Mouse (Mus musculus): ENCODE data around the gene Slc25a13.
A peak's percentile ranks its signal among the peaks of the same experiment; 100 is the strongest.

Slc25a13 gene

DNA sequence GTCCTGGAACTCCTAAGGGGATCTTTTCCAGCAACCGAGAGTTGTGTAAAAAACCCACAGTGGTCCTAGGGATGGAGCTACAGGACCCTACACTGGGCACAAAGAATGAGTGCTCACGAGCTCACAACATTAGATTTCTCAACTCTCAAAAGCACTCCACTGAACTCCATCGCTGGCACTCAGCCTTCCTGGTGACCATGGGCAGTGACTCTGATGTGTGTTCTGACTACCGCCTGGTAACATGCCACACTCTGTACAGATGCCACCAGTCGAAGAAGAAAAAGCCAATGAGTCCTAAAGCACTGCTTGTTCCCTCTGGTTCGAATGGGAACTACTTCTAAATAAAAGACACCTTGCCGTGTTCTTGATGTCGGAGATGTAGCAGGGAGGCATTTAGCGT, 111.4 kb downstream of the Slc25a13 start:
- DNase-seq: no peak

DNA sequence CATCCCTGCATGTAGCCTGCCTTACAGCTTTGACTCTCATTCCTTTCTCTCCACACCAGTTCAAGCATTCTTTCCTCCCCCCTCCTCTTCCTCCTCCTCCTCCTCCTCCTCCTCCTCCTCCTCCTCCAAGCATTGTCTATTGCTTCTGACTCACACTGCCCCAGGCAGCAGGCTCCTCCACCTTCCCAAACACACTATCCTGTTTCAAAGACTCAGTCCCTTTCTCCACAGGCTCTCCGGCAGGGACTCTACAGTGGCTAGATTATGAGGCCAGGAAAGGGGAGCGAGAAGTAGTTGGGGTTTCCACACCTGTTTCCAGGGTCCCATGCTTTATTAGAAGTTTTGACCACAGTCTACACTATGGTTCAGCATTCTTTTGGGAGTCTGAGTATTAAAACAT, 113.5 kb downstream of the Slc25a13 start:
- DNase-seq: no peak

DNA sequence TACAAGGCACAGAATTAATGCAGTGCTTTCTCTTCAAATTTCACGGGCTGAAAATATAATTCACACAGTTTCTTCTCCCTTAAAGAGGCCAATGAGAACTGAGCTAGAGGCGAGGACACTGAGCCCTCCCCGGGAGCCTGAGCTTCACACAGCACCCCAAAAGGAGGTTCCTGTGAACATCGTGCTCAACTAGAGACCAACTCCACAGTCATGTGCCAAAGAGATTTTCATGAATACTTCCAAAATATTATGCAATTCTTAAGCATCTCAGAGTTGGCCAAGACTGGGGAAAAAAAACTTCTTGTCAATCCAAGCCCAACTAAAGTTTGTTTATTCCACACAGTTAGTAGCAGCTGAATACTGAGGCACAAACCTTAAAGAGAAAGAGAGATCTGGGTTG, 115.4 kb downstream of the Slc25a13 start:
- no peak for DNase-seq

DNA sequence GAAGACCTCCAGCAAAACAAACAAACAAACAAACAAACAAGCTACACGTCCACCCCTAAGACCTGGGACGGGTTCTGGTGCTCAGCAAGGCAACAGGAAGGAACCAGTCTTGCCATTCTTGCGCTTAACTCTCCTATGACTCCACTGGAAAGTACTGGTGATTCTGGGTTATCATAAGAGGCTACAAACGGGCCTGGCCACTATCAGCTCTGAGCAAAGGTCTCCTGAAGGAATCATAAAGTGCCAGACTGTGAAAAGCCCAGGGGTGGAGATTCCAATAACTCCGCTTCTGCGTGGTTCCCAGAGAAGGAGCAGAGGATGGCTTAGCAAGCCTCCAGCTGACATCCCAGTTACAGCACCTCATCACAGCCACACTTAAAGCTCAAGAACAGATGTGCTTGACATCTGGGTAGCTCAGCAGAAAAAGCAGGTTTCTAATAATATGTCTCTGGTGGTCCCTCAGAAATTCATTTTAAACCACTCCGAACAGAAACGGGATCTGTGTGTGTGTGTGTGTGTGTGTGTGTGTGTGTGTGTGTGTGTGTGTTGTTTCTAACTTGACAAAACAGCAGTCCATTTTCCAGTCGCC, 116.0 kb downstream of the Slc25a13 start:
- no peak for DNase-seq

DNA sequence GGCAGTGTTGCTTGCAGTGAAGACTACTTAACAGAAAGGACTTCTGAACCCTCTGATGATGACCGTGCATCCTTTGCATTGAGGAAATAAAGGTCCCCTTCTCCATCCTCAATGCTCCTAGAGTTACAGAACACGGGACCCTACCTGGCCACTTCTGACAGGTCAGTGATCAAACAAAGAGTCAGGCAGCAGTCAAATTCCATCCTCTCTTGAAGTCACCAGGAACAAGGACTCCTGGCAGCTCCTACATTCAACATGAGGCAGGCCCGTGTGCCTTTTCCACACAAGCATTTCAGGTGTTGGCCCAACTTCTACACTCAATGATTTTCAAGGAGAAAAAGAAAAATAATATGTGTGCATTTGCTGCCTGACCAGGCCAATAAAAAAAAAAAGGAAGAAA, 123.0 kb downstream of the Slc25a13 start:
- no peak for DNase-seq

DNA sequence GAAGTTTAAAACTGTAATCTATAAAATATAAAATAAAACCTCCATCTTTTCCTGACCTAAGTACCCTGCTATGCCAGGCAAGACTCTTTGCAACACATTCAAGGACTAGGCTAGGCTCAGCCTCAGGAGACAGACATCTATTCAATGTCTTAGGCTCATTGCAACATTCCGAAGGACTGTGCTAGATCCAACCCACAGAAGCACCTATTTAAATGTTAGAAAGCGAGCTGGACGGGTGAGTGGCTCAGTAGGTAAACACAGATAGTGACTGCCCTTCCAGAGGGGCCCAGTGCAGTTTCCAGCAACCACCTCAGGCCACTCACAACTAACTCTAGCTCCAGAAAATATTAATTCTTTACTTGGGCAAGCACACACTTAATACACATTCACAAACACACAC, 123.5 kb downstream of the Slc25a13 start:
- no peak for DNase-seq

DNA sequence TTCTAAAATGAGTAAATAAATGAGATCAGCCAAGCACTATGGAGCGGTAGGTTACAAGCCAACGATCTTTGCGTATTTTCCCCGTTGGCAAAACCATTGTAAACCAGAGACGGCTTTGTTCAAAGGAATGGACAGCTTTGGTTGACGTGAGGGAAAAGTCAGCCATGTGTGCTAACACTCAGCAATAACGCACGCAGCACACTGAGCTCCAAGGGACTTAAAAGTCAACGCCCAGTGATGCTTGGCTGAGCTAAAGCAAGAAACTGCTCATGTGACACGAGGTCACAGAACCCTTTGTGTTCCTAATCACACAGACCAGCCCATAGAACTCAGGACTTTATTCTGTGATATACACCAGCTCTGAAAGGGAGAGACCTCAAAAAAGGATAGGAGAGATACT, 124.5 kb downstream of the Slc25a13 start:
- no peak for DNase-seq

DNA sequence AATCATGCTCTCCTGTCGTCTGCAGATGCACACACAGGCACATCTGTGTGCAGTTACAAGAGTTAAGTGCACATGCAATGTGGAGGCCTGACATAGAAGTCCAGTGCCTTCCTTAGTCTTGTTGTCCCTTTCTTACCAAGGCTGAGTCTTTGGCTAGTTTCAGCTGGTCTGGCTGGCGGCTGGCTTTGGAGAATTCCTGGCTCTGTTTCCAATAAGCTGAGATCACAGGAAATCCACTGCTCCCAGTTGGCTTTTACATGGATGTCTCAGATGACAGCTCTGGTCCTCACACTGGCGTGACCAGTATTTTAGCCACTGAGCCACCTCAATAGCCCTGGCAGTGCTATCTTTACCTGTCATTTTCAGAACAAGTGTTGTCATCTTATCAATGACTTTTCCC, 126.0 kb downstream of the Slc25a13 start:
- DNase-seq: no peak

DNA sequence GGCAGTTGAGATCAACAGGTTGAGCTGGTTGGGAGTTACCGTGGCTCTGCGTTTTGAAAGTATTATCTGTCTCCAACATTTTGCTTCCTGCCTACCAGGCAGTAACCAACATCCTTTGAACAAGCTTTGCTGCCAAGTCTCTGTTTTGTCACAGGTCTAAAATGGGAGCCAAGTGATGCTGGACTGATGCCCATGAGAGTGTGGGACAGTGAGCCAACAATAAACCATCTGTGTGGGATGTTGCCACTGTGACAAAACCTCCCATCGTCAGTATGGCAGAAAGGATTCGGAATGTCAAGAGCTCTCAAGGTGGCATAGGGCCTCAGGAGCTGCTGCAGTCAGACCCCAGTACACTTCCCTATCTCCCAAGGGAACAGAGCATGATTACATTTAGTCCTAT, 128.8 kb downstream of the Slc25a13 start:
- DNase-seq: no peak

DNA sequence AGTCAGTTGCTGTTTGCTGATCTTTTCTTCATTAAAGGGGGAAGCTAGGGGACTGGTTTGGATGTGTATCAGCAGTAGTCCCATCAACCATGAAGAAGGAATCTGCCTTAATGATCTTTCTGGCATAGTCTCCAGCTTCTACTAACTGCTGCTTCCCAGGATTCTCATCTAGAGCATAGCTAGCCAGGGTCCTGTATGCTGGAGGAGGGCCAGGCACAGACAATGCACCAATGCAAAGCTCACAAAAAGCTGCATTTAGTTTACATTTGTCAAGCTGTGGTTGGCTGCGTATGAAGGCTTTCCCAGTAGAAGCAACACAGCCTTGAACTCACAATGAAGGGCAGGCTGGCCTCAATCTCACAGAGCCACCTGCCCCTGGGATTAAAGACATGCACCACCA, 136.5 kb downstream of the Slc25a13 start:
- DNase-seq: no peak

DNA sequence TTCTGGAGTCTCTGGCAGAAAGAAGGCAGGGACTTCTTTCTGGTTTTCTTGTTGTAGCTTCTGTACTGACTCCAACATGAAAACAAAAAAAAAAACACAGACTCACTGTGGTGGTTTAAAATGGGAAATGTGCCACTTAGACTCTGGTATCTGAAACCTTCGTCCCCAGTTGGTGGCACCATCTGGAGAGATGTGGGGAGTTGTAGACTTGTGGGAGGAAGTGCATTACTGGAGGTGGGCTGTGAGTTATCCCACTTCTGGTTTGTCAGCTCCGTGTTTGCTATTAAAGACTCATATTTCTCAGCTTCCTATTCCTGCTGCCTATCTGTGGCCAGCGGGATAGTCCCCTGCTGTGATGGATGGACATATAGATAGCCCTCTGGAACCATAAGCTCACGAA, 139.7 kb downstream of the Slc25a13 start:
- no peak for DNase-seq

DNA sequence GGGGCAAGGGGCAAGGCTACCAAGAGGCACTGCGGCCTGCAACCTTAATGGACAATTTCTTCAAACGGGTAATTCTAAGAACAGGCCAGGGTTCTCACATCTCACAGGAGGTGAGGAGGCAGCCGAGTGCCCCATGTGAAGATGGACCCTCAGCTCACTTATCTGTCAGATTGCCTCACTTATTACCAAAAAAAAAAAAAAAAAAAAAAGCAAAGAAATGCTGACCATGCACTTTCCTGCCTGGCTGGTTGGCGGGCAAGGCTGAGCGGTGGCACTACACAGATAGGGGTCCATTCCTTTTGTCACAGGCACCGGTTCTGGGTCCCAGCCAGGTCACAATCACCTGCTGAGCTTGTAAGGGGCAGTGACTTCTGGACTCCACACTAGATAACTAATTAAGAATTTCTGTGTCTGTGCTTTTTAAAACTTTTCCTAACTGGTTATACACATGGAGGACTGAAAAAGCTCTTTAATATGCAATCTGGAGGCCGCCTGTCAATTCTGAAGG, 141.0 kb downstream of the Slc25a13 start:
- peak; percentile 21 to 60 for DNase-seq

DNA sequence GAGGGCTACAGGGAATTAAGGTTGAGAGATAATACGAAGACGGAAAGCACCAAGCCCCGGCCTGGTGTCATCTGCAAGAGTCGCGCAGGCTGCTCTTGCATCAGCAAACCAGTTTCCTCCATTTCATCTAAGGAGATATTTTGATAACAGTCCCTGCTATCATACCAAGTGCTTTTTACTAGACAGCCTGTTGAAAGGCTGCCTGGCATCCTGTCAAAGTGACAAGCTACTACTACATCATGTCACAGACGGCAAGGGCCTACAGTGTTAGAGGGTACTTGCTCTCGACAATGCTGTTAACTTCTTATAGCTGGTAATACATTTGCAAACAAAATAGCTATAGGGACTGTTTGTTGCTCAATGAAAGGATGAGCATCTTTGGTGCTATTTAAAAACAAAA, 145.9 kb downstream of the Slc25a13 start:
- no peak for DNase-seq

DNA sequence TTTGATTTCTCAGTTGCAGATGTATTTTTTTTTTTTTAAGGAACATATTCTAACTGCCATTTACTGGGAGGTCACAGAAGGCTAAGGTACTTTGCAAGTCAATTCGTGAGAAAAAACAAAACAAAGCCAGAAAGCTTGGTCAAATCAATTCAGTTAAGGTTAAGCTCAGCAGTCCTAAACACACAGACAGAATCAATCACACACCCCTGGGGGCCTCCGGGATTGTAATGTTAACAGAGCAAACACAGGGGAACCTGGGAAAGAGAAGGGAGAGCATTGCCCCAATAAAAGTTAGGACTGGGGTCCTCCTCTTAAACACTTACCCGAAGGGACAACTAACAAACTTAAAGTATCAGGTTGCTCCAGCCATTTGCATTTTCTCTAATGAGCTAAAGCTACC, 147.0 kb downstream of the Slc25a13 start:
- no peak for DNase-seq

DNA sequence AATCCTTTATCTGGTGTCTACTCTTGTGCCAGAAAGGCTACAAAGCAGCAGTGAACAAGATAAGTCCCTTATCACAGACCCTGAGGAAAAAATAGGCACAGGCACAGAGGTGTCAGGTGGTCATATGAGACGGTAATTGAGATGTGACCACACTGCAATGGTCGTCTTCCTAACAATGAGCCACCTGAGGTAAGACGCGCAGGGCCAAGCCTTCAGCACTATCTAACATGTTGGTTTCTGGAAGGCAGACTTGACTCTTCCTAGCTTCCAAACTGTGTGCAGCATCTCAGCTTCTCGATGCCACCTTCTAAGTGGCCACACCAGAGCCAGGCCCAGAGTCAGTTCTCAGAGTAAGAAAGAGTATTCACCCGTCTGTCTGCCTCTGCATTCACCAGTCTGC, 149.8 kb downstream of the Slc25a13 start:
- no peak for DNase-seq

DNA sequence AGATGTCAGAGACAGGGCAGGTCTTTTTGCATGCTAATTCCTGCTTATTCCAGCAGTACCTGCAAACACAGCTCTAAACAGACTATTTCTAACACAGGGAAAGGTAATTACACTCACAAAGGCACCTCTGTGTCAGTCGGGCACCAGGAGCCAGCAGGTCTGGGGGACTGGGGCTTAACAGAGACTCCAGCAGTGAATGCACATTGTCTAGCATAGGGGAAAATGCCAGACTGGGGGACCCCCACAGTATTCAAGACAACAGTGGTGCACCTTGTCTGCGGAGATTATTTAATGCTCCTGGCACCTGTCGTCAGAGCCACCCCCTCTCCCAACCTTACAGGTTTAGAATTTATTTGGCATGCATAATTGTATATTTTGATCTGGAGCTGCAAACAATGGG, 158.4 kb downstream of the Slc25a13 start:
- DNase-seq: no peak

DNA sequence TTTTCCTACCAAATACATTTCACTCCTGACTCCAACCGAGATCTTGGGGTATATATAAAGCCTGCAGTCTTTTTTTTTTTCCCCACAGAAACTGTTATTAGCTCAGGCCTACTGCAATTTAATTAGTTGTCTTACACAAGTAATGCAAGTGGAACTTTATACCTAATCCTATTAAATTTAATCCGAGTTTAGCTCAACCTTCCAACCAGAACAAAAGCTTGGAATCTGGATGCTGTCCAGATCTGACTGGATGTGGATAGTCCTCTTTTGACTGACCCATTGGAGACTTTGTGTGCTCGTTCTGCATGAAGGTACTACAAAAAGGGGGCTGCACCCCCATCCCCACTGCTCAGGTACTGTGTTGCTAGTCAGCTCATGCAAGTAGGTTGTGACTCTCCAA, 163.0 kb downstream of the Slc25a13 start:
- peak; percentile 23 to 26 for DNase-seq

DNA sequence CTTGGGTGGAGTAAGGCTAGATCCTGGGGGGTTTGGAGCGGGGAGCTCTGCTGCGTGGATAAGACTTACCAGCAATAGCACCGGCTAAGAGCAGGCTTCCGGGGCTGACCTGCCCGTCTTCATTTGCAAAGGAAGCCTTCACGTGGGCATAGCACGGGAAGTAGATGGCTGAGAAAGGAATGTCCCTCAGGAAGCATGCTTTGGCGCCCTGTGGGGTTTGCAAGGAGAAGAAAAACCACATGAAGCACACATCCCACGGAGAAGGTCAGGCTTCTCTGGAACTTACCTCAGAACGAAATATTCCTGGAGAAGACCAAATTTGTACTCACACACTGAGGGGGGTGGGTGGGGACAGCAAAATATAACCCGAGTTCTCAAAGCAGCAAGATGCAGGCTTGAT, 164.3 kb downstream of the Slc25a13 start:
- DNase-seq: no peak

DNA sequence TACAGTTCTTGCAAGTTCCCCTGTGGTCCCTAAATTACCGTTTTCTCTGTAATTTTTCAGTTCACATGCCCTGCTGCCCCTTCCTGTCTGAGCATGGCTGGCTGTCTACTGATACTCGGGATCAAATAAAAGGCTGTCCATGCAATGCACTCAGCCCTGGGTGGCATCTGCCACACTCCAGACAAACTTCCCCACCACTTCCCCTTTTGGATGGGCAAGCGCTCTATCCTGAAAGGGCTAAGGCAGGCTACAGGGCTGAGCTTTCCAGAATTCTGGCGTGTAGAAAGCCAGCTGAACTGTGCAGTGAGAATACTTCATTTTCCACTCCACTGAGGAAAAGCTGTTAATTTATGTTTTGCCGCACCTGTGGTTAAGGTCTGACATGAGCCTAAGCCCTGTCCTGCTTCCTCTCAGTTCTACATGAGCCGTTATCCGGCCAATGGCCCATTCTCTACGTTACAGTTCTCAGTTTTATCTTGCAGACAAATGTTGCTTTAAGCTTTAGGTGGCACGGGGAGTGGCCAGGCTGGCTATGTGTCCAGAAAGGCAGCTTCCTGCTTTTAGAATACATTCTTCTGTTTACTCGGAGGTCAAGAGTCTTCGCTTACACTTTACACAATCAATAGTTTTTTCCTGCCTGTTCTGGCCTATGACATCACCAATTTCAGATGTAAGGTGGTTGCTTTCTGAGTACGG, 170.1 kb downstream of the Slc25a13 start:
- no peak for DNase-seq

DNA sequence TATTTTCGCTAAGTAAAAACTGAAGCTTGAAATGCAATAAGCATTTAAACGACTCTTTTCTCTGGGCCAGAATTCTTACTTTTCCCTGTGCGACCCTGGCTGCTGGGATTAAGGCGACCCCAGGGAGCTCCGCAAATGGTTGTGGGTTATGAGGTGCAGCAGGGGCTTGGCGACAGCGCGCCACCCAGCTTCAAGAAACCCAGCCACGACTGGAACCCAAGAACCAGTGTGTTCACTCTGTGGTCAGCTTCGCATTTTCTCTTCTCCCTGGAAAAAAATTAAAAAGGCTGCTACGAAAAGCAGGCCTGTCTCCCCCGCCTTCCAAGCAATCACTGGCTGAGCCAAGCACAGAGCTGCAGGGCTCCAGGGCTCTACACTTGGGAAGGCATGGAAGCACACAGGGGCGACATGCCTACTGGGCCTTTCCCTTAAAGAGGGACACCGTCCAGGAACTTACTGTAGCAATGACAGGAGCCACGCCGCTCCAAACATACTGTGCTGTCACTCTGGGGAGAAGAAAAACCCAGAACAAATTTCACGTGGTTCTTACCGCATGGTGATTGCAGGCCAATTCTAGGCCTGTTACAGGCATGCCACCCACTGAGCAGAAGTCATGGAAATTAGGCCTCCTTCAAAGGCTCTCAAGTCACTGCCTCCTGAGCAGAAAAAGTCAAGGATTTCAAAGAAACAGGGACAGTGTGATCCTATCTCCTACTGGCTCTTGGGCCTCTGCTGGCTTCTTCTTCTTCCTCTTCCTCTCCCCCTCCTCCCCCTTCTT, 178.0 kb downstream of the Slc25a13 start:
- DNase-seq: no peak

DNA sequence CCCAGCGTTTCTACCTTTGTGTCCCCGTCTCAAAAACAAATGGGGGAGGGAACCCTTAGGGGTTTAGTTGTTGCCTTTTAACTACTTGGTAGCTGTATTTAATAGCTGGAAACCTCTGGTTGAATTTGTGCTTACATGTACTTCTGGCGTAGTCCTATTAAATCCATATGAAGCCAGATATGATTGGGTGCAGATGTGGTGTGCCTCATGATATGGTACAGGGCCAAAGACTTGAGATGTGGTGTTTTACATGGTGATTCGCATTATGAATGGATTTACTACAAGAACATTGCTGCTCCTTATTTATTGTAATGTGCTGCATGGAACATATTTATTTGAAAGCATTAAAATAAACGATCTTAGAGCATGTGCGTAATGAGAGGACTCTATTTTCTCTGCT, 189.3 kb downstream of the Slc25a13 start:
- DNase-seq: no peak

DNA sequence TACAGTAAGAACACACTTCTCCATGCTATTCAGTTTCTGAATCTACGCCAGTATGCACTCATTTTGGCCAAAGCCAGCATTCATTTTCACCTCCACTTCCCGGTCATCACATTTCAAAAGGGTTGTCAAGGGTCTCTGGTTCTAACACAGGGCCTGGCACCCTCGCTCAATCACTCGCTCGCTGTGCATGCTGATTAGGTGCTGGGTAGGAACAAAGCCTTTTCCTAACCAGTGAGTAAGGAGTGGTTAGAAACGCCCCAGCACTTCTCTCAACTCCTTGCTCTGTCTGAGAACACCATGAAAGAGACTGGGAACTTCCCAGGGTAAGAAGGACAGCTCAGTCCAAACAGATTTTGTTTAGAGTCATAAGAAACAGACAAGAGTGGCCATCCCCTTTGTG, 193.0 kb downstream of the Slc25a13 start:
- no peak for DNase-seq

DNA sequence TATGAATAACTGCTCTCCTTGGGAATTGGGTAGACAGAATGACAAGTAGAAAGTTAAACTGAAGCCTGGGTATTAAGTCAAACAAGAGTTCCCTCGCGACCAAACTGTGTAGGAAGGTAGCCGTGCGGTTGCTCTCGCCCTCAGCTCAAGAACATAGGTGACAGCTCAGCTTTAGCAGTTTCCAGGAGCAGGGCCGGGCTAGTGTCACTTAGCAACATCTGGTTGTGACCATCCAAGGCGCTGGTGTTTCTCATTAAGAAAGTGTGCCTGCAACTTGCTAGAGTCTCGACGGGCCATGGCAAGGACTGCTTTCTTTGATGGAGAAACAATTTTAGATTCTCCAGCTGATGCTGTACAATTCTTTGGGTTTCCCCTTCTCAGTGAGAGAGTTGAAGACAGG, 200.0 kb downstream of the Slc25a13 start:
- no peak for DNase-seq

DNA sequence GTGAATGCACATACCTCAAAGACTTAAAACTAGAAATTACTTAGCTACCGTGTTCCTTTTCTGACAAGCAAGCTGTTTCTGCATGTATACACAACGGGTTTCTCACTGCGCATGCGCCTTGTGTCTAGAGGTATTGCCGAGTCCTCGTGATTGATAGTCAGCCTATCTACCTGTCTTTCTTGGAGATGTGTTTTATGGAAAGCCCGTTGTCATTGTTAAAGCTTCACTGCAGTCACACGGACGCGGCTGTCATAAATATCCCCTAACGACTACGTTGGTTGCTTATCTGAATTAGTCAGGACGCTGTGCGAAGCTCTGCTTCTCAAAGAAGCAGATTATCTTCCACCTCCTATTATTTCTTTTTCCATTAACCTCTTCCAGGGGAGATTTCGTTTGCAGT, 201.4 kb downstream of the Slc25a13 start:
- DNase-seq: no peak
